Mouse (Mus musculus): ENCODE measurements around the gene Gpr146.

DNA sequence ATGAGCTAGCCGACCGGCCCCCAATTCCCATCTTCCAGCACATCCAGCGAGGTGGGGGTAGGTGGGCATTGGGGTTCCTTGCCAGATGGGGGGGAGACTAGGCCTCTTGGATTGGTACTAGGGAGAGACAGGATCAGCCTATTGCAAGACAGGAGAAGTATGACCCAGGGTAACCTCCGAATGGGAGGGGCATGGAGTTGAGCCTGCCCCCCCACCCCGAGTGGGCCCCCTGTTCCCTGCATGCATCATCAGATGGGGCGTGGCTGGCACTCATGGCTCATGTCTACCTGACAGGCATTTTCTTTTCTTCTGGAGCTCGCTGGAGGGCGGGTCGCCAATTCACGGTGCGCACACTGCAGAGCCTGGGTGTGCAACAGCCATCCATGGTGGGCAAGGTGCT, 23.6 kb upstream of the Gpr146 start:
- TF ChIP-seq CTCF (IDR thresholded peaks at IDR 0.05; ENCODE audit: extremely low read depth, insufficient read depth, low read length), result no peak
- TF ChIP-seq POLR2A (IDR thresholded peaks at IDR 0.05; ENCODE audit: extremely low read depth, insufficient read depth, low read length), result no peak

Measured in cortical plate, adult 2 months (tissue).